In genomic region chr10:80270099-80270498, GRCm38 (mm10) we compare ENCODE assay signal across 9 mouse cellular contexts. TPM values are rescaled to one million over a fixed set of nuclear protein-coding genes. Genes with fewer than 3 reads are reported as not detected.
DNase-seq lines count a peak whose midpoint lies in the region; ATAC-seq and TF ChIP-seq lines count a peak whose summit lies in the region.
"Had no signal": no experiment of that assay in that cellular context is flagged by ENCODE, and none has a peak within 500 bp of the region (broad histone marks: within the 10 kb centered on the region; RNA-seq: fewer than 3 reads in every experiment).

No protein-coding gene starts in this region.

- peaks cover 91% of the 10 kb centered on the region for H3K4me1 ChIP-seq in erythroblast, embryonic 14.5 days (ENCODE audit: control insufficient read depth)
- peaks cover 19% of the 10 kb centered on the region; the same call in 1 of the 2 replicates for H3K4me1 ChIP-seq in lung, postnatal 0 days (ENCODE audit: insufficient read depth, low read depth, low read length)
- peaks cover 19% of the 10 kb centered on the region for H3K4me1 ChIP-seq in lung, adult 2 months (ENCODE audit: control insufficient read depth, insufficient read depth, low read length)
- H3K4me1 ChIP-seq in limb, embryonic 15.5 days, result peaks cover 62% of the 10 kb centered on the region
- peaks cover 46% of the 10 kb centered on the region for H3K4me1 ChIP-seq in small intestine, adult 2 months (ENCODE audit: control insufficient read depth, insufficient read depth, insufficient read length, low read length)

- no peaks in the 10 kb centered on the region for H3K27me3 ChIP-seq in erythroblast, embryonic 14.5 days (ENCODE audit: control insufficient read depth)
- H3K27me3 ChIP-seq in lung, postnatal 0 days (replicated peaks; ENCODE audit: insufficient read depth, low read length), result no peaks in the 10 kb centered on the region
- no peaks in the 10 kb centered on the region for H3K27me3 ChIP-seq in limb, embryonic 15.5 days
- no peaks in the 10 kb centered on the region for H3K27me3 ChIP-seq in small intestine, adult 2 months (ENCODE audit: control insufficient read depth, insufficient read depth, low read length)
- H3K27me3 ChIP-seq: lung, embryonic 15.5 days had no signal

- 0 out of 2 replicates have a peak overlapping the region, but pooled peaks have one; percentile 51 for H3K27ac ChIP-seq in lung, postnatal 0 days (ENCODE audit: low read length)
- H3K27ac ChIP-seq in limb, embryonic 15.5 days, result peak overlapping the region; percentile 7; the same call in 1 of the 2 replicates
- peak overlapping the region; percentile 88 for H3K27ac ChIP-seq in small intestine, adult 2 months (ENCODE audit: insufficient read depth, low read depth, low read length)
- H3K27ac ChIP-seq: lung, embryonic 15.5 days had no signal

- peaks cover 88% of the 10 kb centered on the region for H3K36me3 ChIP-seq in erythroblast, embryonic 14.5 days (ENCODE audit: control insufficient read depth)
- H3K36me3 ChIP-seq in lung, postnatal 0 days (ENCODE audit: insufficient read depth, low read length), result 0 out of 2 replicates have a peak, but pooled peaks cover 5% of the 10 kb centered on the region
- H3K36me3 ChIP-seq in limb, embryonic 15.5 days, result peaks cover 35% of the 10 kb centered on the region
- H3K36me3 ChIP-seq in small intestine, adult 2 months (ENCODE audit: control insufficient read depth, insufficient read depth, low read length), result peaks cover 18% of the 10 kb centered on the region

- H3K9me3 ChIP-seq in erythroblast, embryonic 14.5 days (ENCODE audit: control insufficient read depth, low read length), result no peaks in the 10 kb centered on the region
- H3K9me3 ChIP-seq in lung, postnatal 0 days (ENCODE audit: low read length), result no peaks in the 10 kb centered on the region
- no peaks in the 10 kb centered on the region for H3K9me3 ChIP-seq in limb, embryonic 15.5 days
- H3K9me3 ChIP-seq: lung, embryonic 15.5 days had no signal

- no peak overlapping the region for H3K4me2 ChIP-seq in lung, postnatal 0 days (replicated peaks; ENCODE audit: low read depth, low read length)
- no peak overlapping the region for H3K4me2 ChIP-seq in limb, embryonic 15.5 days
- H3K4me2 ChIP-seq: lung, embryonic 15.5 days had no signal

- no peak for TF ChIP-seq POLR2A in lung, adult 2 months (IDR thresholded peaks at IDR 0.05; ENCODE audit: borderline replicate concordance, extremely low read depth, low read depth, low read length)
- no peak for TF ChIP-seq POLR2A in small intestine, adult 2 months (IDR thresholded peaks at IDR 0.05; ENCODE audit: low read depth, low read length)

- no peak for ATAC-seq in erythroblast, adult 5-6 weeks (replicated peaks; ENCODE audit: low FRiP score, poor library complexity, severe bottlenecking)
- ATAC-seq in lung, postnatal 0 days, result no peak
- no peak for ATAC-seq in limb, embryonic 15.5 days (ENCODE audit: insufficient number of reproducible peaks, low FRiP score, low TSS enrichment, low read depth)

- TF ChIP-seq CTCF in lung, postnatal 0 days (IDR thresholded peaks at IDR 0.05), result no peak
- TF ChIP-seq CTCF in lung, adult 2 months (IDR thresholded peaks at IDR 0.05; ENCODE audit: insufficient read depth, low read length), result no peak
- TF ChIP-seq CTCF in small intestine, adult 2 months (IDR thresholded peaks at IDR 0.05; ENCODE audit: extremely low read depth, insufficient read length, insufficient replicate concordance, low read depth, low read length), result no peak

- no peak overlapping the region for H3K9ac ChIP-seq in lung, postnatal 0 days (replicated peaks; ENCODE audit: low read depth)
- H3K9ac ChIP-seq in limb, embryonic 15.5 days, result no peak overlapping the region
- H3K9ac ChIP-seq: lung, embryonic 15.5 days had no signal

- peak overlapping the region; percentile 56 for H3K4me3 ChIP-seq in erythroblast, embryonic 14.5 days (replicated peaks)
- no peak overlapping the region for H3K4me3 ChIP-seq in lung, postnatal 0 days (ENCODE audit: low read depth, low read length)
- H3K4me3 ChIP-seq in lung, adult 2 months (replicated peaks; ENCODE audit: extremely low read depth, low read depth, low read length), result no peak overlapping the region
- no peak overlapping the region for H3K4me3 ChIP-seq in limb, embryonic 15.5 days
- H3K4me3 ChIP-seq in small intestine, adult 2 months (ENCODE audit: low read depth, low read length), result no peak overlapping the region
- H3K4me3 ChIP-seq: lung, embryonic 15.5 days had no signal

- no peak for DNase-seq in lung, postnatal 0 days (ENCODE audit: low spot score)
- no peak for DNase-seq in lung, adult 2 months
- DNase-seq in right cerebral cortex, postnatal 4 days, result no peak
- no peak for DNase-seq in spleen, postnatal 10 days (ENCODE audit: low spot score in 2 of 2)

- WGBS in lung, postnatal 0 days, result 97% methylated on average over 2 of the region's 2 CpGs
- WGBS in lung, adult 2 months, result 82% methylated on average over 2 of the region's 2 CpGs
- WGBS in limb, embryonic 15.5 days, result 90% methylated on average over 2 of the region's 2 CpGs
- 54% methylated on average over 2 of the region's 2 CpGs for WGBS in small intestine, adult 2 months

- TF ChIP-seq EP300 in lung, postnatal 0 days (IDR thresholded peaks at IDR 0.05), result no peak

RNA-seq across cellular contexts. Expression of gene Dazap1, which starts 8.8 kb away (rescaled TPM):
- 76.5 and 84.5 TPM in 2 replicates for polyA plus RNA-seq in erythroblast, embryonic 14.5 days (2012)
- 13.8 and 17.1 TPM in 2 replicates for total RNA-seq in erythroblast, adult 5-6 weeks (2015; ENCODE audit: low replicate concordance)
- total RNA-seq in erythroblast, adult 5-6 weeks (2017; ENCODE audit: low replicate concordance), result 29.8 and 35.3 TPM in 2 replicates
- polyA plus RNA-seq in lung, postnatal 0 days (2015; fragmentation: Nextera tagmentation; extraction: Ambion mirVana), result 37.8 and 38.1 TPM in 2 replicates
- 65.9 and 68.5 TPM in 2 replicates for polyA plus RNA-seq in lung, adult 2 months (2012; rRNA removed)
- polyA plus RNA-seq in limb, embryonic 15.5 days (2015; fragmentation: Nextera tagmentation; extraction: Ambion mirVana), result 56.8 and 59.7 TPM in 2 replicates
- polyA plus RNA-seq in small intestine, adult 2 months (2012; rRNA removed), result 46.6 and 89.3 TPM in 2 replicates

RNA-seq across cellular contexts. Expression of gene Gamt, which starts 9.3 kb away (rescaled TPM):
- polyA plus RNA-seq in erythroblast, embryonic 14.5 days (2012), result 0.11 and 0.20 TPM in 2 replicates
- total RNA-seq in erythroblast, adult 5-6 weeks (2015; ENCODE audit: low replicate concordance), result not detected in 2 replicates
- total RNA-seq in erythroblast, adult 5-6 weeks (2017; ENCODE audit: low replicate concordance), result 0.77 TPM in 1 of 2 replicates, not detected in the other
- polyA plus RNA-seq in lung, postnatal 0 days (2015; fragmentation: Nextera tagmentation; extraction: Ambion mirVana), result 23.5 and 25.4 TPM in 2 replicates
- 26.4 and 29.7 TPM in 2 replicates for polyA plus RNA-seq in lung, adult 2 months (2012; rRNA removed)
- polyA plus RNA-seq in limb, embryonic 15.5 days (2015; fragmentation: Nextera tagmentation; extraction: Ambion mirVana), result 64.4 and 127 TPM in 2 replicates
- 13.1 and 55.2 TPM in 2 replicates for polyA plus RNA-seq in small intestine, adult 2 months (2012; rRNA removed)

RNA-seq across cellular contexts. Expression of gene Ndufs7, which starts 21.2 kb away (rescaled TPM):
- polyA plus RNA-seq in erythroblast, embryonic 14.5 days (2012), result 19.0 and 28.9 TPM in 2 replicates
- 25.7 and 25.9 TPM in 2 replicates for total RNA-seq in erythroblast, adult 5-6 weeks (2015; ENCODE audit: low replicate concordance)
- total RNA-seq in erythroblast, adult 5-6 weeks (2017; ENCODE audit: low replicate concordance), result 13.0 and 14.2 TPM in 2 replicates
- 295 and 327 TPM in 2 replicates for polyA plus RNA-seq in lung, postnatal 0 days (2015; fragmentation: Nextera tagmentation; extraction: Ambion mirVana)
- polyA plus RNA-seq in lung, adult 2 months (2012; rRNA removed), result 421 and 497 TPM in 2 replicates
- polyA plus RNA-seq in limb, embryonic 15.5 days (2015; fragmentation: Nextera tagmentation; extraction: Ambion mirVana), result 301 and 304 TPM in 2 replicates
- polyA plus RNA-seq in small intestine, adult 2 months (2012; rRNA removed), result 800 and 1,176 TPM in 2 replicates

RNA-seq across cellular contexts. Expression of gene Rps15, which starts 22.2 kb away (rescaled TPM):
- 998 and 1,528 TPM in 2 replicates for polyA plus RNA-seq in erythroblast, embryonic 14.5 days (2012)
- total RNA-seq in erythroblast, adult 5-6 weeks (2015; ENCODE audit: low replicate concordance), result 509 and 541 TPM in 2 replicates
- total RNA-seq in erythroblast, adult 5-6 weeks (2017; ENCODE audit: low replicate concordance), result 422 and 457 TPM in 2 replicates
- 651 and 741 TPM in 2 replicates for polyA plus RNA-seq in lung, postnatal 0 days (2015; fragmentation: Nextera tagmentation; extraction: Ambion mirVana)
- polyA plus RNA-seq in lung, adult 2 months (2012; rRNA removed), result 1,318 and 1,397 TPM in 2 replicates
- polyA plus RNA-seq in limb, embryonic 15.5 days (2015; fragmentation: Nextera tagmentation; extraction: Ambion mirVana), result 842 and 925 TPM in 2 replicates
- polyA plus RNA-seq in small intestine, adult 2 months (2012; rRNA removed), result 741 and 887 TPM in 2 replicates

RNA-seq across cellular contexts. Expression of gene Apc2, which starts 25.7 kb away (rescaled TPM):
- polyA plus RNA-seq in erythroblast, embryonic 14.5 days (2012), result under 0.01 TPM in 1 of 2 replicates, not detected in the other
- not detected in 2 replicates for total RNA-seq in erythroblast, adult 5-6 weeks (2015; ENCODE audit: low replicate concordance)
- 0.09 and 0.14 TPM in 2 replicates for total RNA-seq in erythroblast, adult 5-6 weeks (2017; ENCODE audit: low replicate concordance)
- polyA plus RNA-seq in lung, postnatal 0 days (2015; fragmentation: Nextera tagmentation; extraction: Ambion mirVana), result 0.57 and 0.85 TPM in 2 replicates
- 3.8 and 4.1 TPM in 2 replicates for polyA plus RNA-seq in lung, adult 2 months (2012; rRNA removed)
- polyA plus RNA-seq in limb, embryonic 15.5 days (2015; fragmentation: Nextera tagmentation; extraction: Ambion mirVana), result 1.5 TPM in 2 replicates
- polyA plus RNA-seq in small intestine, adult 2 months (2012; rRNA removed), result 0.65 and 0.96 TPM in 2 replicates

Comparison
In these comparisons a context has a peak if more than half of its experiments do, and no peak if none do; other contexts are left out.
1. H3K27ac ChIP-seq: peak in every context shown above with its lines; median percentile 88 in small intestine, adult 2 months; 51 in lung, postnatal 0 days; 7 in limb, embryonic 15.5 days.
2. RNA of gene Gamt, which starts 9.3 kb away (polyA plus RNA-seq): 64.4 to 127 TPM in limb, embryonic 15.5 days, 26.4 to 29.7 TPM in lung, adult 2 months, 23.5 to 25.4 TPM in lung, postnatal 0 days and 13.1 to 55.2 TPM in small intestine, adult 2 months; 0.11 to 0.20 TPM in erythroblast, embryonic 14.5 days; every median in the first group is over 10 times any median in the second.